Mouse (Mus musculus) forebrain, embryonic 14.5 days (tissue): ENCODE data around the gene Ripk1. TPM values are rescaled to one million over a fixed set of nuclear protein-coding genes. Genes with fewer than 3 reads are reported as not detected.
A peak's percentile ranks its signal among the peaks of the same experiment; 100 is the strongest.

Experiments
- ATAC-seq: fragments of 200-750 bp; cut with Nextera tagmentation; 2 replicates; pipeline ENCODE4 v1.8.0; 2017; ENCODE audit warnings: mild to moderate bottlenecking, moderate library complexity
- DNase-seq: peaks from one replicate; pipeline ENCODE4 v3.0.0-alpha.2; 2015; ENCODE audit warnings: low spot score
- H3K27ac ChIP-seq: fragments of 300-500 bp; sonication (generic); 2 replicates; pipeline ENCODE4 v1.5.1; 2014; ENCODE audit warnings: low read depth, mild to moderate bottlenecking, control low read depth, low read length, moderate library complexity
- H3K27me3 ChIP-seq: fragments of 300-500 bp; sonication (generic); replicated peaks from 2 replicates; pipeline ENCODE4 v1.6.1; 2014; ENCODE audit warnings: low read length, control low read depth, mixed read lengths; ENCODE audit not compliant: control insufficient read depth, insufficient read depth
- H3K36me3 ChIP-seq: fragments of 300-500 bp; sonication (generic); 2 replicates; pipeline ENCODE4 v1.6.1; 2014; ENCODE audit warnings: low read length, control low read depth; ENCODE audit not compliant: control insufficient read depth, insufficient read depth
- H3K4me1 ChIP-seq: fragments of 300-500 bp; sonication (generic); 2 replicates; pipeline ENCODE4 v1.6.1; 2014; ENCODE audit warnings: antibody characterized with exemption, low read length, control low read depth; ENCODE audit not compliant: control insufficient read depth, insufficient read depth
- H3K4me2 ChIP-seq: fragments of 300-500 bp; sonication (generic); 2 replicates; pipeline ENCODE4 v1.6.1; 2014; ENCODE audit warnings: mild to moderate bottlenecking, control low read depth, low read length
- H3K4me3 ChIP-seq: fragments of 300-500 bp; sonication (generic); 2 replicates; pipeline ENCODE4 v1.5.1; 2014; ENCODE audit warnings: low read depth, low read length, control low read depth
- H3K9ac ChIP-seq: fragments of 300-500 bp; sonication (generic); 2 replicates; pipeline ENCODE4 v1.6.1; 2014; ENCODE audit warnings: mild to moderate bottlenecking, low read length, control low read depth, moderate library complexity
- H3K9me3 ChIP-seq: fragments of 300-500 bp; sonication (generic); replicated peaks from 2 replicates; pipeline ENCODE4 v1.6.1; 2016; ENCODE audit warnings: low read length, control low read depth, mixed read lengths; ENCODE audit not compliant: control insufficient read depth
- WGBS: fragments of 180-500 bp; shearing (Covaris S2); extraction: QIAGEN DNeasy Blood & Tissue Kit; methylation state at CpG from one replicate; pipeline ENCODE4 v1.1.7; 2014; 5-methylcytosine and 5-hydroxymethylcytosine counted together
- polyA plus RNA-seq: library from polyadenylated mRNA; unstranded; fragments of >200 nt; fragmentation: Nextera tagmentation; extraction: Ambion mirVana; gene quantifications from 2 replicates; pipeline ENCODE4 v1.2.1, GENCODE M21; 2014

Gene Ripk1
- 5.7 and 5.8 TPM in 2 replicates for polyA plus RNA-seq

DNA sequence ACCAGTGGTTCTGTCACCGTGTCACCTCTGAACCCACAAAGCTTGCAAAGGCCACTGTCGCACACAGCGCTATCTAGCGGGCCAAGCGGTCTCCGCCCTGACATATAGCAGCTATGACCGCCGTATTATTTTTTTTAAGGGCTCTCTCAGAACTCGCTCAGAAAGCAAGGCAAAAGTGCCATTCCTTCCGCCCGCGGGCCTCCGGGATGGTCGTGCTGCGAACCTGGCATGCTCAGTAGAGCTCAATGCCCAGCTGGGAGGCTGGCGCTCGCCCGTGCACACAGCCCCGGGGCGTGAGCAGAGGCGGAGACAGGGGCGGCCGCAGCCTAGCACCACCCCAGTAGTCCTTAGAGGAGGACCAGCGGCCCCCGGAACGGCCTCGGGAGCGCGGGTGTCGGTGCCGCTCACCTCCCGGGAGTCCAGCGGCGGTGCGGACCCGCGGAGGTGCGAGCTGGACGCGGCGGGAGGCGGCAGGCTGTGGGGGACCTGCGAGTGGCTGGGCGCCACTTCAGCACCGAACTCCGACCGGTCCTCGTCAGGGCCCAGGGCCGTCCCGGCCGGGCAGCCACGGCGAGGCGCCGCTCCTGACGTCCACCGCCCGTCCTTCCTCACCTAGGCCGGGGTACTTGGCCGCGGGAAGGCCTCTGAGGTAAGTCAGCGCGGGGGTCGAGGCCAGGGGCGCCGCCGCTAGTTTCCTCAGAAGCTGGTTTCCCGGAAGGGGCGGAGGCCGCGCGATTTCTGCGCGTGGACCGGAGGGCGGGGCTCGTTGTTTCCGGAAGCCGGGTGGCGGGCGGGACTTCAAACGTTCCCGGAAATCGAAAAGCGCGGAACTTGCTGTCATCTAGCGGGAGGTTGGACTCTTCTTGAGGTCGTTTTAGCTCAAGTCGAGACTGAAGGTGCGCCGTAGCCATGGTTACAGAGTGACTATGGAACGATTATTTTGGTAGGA, at the start of gene Ripk1, which contains the start of gene Serpinb6a:
Gene Ripk1, plus strand, starts transcription at position 306 of the 949 bp plus-strand sequence.
Gene Serpinb6a, minus strand, starts transcription at position 737 of the 949 bp plus-strand sequence.
- no peaks in the 10 kb centered on the region for H3K36me3 ChIP-seq
- DNase-seq (peak; percentile 94), ATAC-seq (peak; percentile 97)
- peak within 1 kb of the TSS; percentile 90 for H3K4me2 ChIP-seq
- H3K4me3 ChIP-seq: peak within 1 kb of the TSS; percentile 92
- H3K4me1 ChIP-seq: peaks cover 9% of the 10 kb centered on the region
- no peaks in the 10 kb centered on the region for H3K27me3 ChIP-seq
- peak within 1 kb of the TSS; percentile 95 for H3K9ac ChIP-seq
- no peaks in the 10 kb centered on the region for H3K9me3 ChIP-seq
- WGBS: under 1% methylated on average over 91 of the region's 92 CpGs
- peak within 1 kb of the TSS; percentile 86 for H3K27ac ChIP-seq

DNA sequence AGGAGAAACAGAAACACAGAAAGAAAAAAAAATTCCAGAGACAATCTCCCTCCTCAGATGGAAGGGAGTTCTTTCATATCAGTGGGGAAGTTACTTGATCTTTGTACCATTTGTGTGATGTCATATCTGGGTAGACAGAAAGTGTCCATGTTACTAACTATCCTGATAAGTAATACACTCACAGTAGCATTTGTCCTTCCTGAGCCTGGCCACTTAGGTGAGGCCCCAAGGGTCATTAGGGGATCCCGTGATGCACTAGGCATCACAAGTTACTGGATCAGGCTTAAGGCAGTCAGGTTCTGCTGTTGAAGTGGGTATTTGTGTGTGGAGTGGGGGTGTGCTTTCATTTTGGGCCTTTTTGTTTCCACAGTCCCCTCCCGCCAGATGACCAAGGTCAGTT, 49.2 kb upstream of the Ripk1 start:
- ATAC-seq (no peak), DNase-seq (no peak)
- no peaks in the 10 kb centered on the region for H3K4me1 ChIP-seq
- no peaks in the 10 kb centered on the region for H3K36me3 ChIP-seq
- no peak overlapping the region for H3K9ac ChIP-seq
- no peak overlapping the region for H3K27ac ChIP-seq
- no peaks in the 10 kb centered on the region for H3K27me3 ChIP-seq
- no peak overlapping the region for H3K4me3 ChIP-seq
- 80% methylated on average over 2 of the region's 2 CpGs for WGBS
- H3K9me3 ChIP-seq: no peaks in the 10 kb centered on the region
- H3K4me2 ChIP-seq: no peak overlapping the region

DNA sequence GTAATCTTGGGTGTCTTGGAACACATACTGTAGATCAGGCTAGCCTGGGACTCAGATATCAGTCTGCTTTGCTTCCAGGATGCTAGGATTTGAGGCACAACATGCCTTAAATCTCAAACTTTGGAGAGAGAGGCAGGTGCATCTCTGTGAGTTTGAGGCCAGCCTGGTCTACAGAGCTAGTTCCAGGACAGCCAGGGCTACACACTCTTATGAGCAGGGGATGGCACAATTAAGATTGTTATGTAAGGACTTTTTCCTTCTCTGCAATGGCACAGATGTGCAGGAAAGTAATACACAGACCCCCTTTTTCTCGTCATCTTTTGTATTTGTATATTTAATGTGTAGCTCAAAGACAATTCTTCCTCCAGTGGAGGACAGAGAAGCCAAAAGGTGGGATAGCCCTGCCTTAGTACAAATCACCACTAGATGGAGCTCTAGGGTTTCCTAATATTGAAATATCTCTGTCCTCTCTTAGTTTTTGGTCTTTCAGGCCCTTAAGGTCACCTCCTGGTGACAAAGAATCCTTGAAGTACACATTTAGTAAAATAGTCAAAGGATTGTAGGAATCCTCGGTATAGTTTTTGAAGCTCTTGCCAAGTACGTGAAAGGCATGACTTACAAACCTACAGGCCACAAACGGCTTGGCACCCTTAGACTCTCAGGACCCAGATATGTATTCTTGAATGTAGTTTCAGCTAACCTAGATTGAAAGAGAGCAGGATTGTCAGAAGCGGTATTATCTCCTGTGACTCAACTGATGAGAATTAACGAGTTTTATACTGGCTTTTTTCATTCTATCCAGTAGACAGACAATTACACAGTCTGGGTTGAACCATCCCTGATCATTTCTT, 45.4 kb upstream of the Ripk1 start:
- no peaks in the 10 kb centered on the region for H3K27me3 ChIP-seq
- no peak overlapping the region for H3K9ac ChIP-seq
- peak; percentile 50; the same call in 1 of the 2 replicates for ATAC-seq
- H3K4me3 ChIP-seq: no peak overlapping the region
- no peak overlapping the region for H3K4me2 ChIP-seq
- 43% methylated on average over 6 of the region's 6 CpGs for WGBS
- H3K9me3 ChIP-seq: no peaks in the 10 kb centered on the region
- peak; percentile 63 for DNase-seq
- no peaks in the 10 kb centered on the region for H3K36me3 ChIP-seq
- no peaks in the 10 kb centered on the region for H3K4me1 ChIP-seq
- H3K27ac ChIP-seq: no peak overlapping the region

DNA sequence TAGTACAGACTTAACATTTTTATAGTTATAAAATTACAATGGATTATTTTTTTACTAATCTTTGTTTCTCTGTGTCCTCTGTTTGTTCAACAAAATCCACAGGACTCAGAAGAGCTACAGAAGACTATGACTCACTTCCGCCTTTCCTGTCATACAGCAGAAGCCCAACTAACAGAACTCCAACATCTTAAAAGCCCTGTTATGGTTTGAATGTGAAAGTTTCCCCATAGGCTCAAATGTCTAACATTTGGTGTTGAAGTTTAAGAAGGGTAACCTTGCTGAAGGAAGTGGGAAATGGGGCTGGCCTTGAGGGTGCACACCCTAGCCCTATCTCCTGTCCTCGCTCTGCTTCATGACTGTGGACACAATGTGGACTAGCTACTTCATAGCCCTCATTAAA, 42.4 kb upstream of the Ripk1 start:
- no peak for DNase-seq
- no peak for ATAC-seq

DNA sequence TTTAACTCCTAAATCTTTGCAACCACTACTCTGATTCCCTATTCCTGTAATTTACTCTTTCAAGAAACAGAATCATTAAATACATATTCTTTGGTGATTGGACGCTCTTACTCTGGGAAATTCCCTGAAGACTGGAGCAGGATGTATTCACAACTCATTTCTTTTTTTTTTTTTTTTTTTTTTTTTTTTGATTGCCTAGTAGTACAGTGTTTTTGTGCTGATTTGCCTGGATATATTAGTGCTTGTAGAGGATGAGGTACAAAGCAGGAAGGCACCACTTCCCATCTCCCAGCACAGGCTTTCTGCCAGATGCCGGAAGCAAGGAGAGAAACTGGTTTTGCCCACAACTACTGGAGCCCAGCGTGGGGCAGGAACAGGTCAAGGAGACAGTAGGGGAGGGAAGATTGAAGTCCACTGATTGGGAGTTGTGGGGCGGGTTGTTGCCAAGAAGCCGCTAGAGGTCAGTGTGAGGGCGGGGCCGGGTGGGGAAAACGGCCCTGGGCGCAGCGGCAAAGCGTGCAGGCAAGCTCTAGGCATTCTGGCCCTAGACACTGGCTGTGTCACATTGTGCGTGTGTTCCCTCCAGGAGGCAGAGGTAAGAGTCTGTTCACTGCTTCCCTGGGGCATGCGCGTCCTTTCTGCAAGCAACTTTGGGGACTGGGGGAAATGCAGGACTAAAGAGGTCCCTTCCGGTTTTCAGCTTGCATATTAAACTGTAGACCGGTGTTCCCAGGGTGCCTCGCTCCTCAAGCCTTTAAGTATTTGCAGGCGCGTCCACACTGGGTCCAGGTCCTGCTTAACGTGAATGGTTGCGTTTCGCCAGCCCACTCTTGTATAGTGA, 37.7 kb upstream of the Ripk1 start, which contains the start of gene Nqo2:
Gene Nqo2, plus strand, starts transcription at position 482 of the 841 bp plus-strand sequence.
- H3K9ac ChIP-seq: peak within 1 kb of the TSS; percentile 64
- no peak within 1 kb of the TSS; the same call in 1 of the 2 replicates for H3K27ac ChIP-seq
- DNase-seq (peak; percentile 76), ATAC-seq (peak; percentile 87)
- no peaks in the 10 kb centered on the region for H3K9me3 ChIP-seq
- H3K4me2 ChIP-seq: peak within 1 kb of the TSS; percentile 74
- H3K4me3 ChIP-seq: peak within 1 kb of the TSS; percentile 41
- no peaks in the 10 kb centered on the region for H3K36me3 ChIP-seq
- H3K4me1 ChIP-seq: 0 out of 2 replicates have a peak, but pooled peaks cover 3% of the 10 kb centered on the region
- 3% methylated on average over 21 of the region's 22 CpGs for WGBS
- no peaks in the 10 kb centered on the region for H3K27me3 ChIP-seq

More for the DNA sequence above, 42.4 kb upstream of the Ripk1 start:
- no peaks in the 10 kb centered on the region for H3K27me3 ChIP-seq
- H3K9me3 ChIP-seq: no peaks in the 10 kb centered on the region
- no peak overlapping the region for H3K4me2 ChIP-seq
- H3K27ac ChIP-seq: no peak overlapping the region
- no peak overlapping the region for H3K4me3 ChIP-seq
- WGBS: 96% methylated on average over 2 of the region's 2 CpGs
- H3K9ac ChIP-seq: no peak overlapping the region
- H3K4me1 ChIP-seq: no peaks in the 10 kb centered on the region
- no peaks in the 10 kb centered on the region for H3K36me3 ChIP-seq

DNA sequence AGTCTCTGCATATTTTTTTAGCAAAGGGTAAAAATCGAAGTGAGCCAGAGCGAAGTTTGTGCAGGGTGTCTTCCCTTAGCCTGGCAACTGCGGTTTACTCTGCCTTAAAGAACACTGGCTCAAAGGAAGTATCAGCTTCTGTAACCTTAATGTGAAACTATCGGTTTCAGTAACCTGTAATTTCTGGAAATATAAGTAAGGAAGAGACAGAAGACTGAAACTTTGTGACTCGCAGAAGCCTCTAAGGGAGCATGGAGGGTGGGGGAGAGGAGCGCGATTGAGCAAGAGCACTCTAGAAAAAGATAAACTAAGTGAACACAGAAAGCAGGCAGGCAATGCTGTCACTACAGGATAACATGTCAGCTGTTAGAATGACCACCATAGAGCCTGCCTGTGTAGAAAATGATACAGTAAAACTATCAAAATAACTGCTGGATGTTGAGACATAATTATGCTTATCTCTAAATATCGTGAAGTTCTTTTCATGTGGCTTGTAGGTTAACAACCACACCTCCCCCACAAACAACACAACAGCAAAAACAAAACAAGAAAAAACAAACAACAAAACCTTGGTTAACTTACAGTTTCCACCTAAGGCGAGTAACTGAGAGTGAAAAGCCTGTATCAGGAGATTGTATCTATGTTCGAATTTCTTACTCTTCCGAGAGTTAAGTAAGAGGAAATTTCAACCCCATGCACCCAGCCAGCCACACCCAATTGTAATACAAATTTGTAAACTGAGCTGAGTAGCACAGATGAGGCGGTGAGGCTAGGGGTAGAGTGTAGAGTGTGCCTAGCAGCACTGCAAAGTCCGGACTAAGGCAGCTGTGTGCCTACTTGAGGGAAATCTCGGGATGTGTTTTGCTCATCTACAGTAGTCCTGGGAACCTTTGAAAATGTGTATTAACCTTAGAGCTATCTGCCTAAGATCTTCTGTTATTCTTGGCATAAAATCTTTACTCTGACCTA, 36.8 kb upstream of the Ripk1 start:
- H3K36me3 ChIP-seq: no peaks in the 10 kb centered on the region
- peak overlapping the region; percentile 64 for H3K9ac ChIP-seq
- H3K27me3 ChIP-seq: no peaks in the 10 kb centered on the region
- WGBS: 26% methylated on average over 14 of the region's 14 CpGs
- no peaks in the 10 kb centered on the region for H3K9me3 ChIP-seq
- H3K27ac ChIP-seq: no peak overlapping the region; the same call in 1 of the 2 replicates
- ATAC-seq (peak; percentile 22; the same call in 1 of the 2 replicates), DNase-seq (no peak)
- peak overlapping the region; percentile 41 for H3K4me3 ChIP-seq
- H3K4me1 ChIP-seq: 0 out of 2 replicates have a peak, but pooled peaks cover 3% of the 10 kb centered on the region
- peak overlapping the region; percentile 74 for H3K4me2 ChIP-seq

DNA sequence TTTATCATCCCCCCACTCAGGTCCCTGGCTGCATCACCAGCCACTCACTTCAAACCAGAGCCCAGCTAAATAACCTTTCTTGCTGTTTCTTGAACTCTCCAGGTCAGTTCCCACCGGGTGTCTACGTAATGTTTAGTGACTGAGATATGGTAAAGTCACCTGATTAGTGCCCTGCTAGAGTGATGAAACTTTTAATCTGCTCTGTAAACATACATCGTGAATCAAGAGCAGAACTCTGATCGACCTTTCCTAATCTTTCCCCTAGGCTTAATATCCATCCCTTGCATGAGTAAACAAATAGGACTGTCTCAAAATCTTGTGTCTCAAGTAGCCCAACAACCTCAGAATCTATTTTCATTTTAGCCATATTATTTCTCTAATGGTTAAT, 36.1 kb upstream of the Ripk1 start:
- H3K4me3 ChIP-seq: no peak overlapping the region
- H3K4me1 ChIP-seq: 0 out of 2 replicates have a peak, but pooled peaks cover 3% of the 10 kb centered on the region
- H3K4me2 ChIP-seq: no peak overlapping the region
- DNase-seq (no peak), ATAC-seq (no peak)
- H3K9ac ChIP-seq: no peak overlapping the region
- WGBS: 80% methylated on average over 4 of the region's 4 CpGs
- H3K27ac ChIP-seq: no peak overlapping the region
- H3K27me3 ChIP-seq: no peaks in the 10 kb centered on the region
- no peaks in the 10 kb centered on the region for H3K36me3 ChIP-seq
- no peaks in the 10 kb centered on the region for H3K9me3 ChIP-seq
